Mouse (Mus musculus) neural tube, embryonic 13.5 days (tissue): Measurements from ENCODE around the gene Irf2bp2. TPM values are rescaled to one million over a fixed set of nuclear protein-coding genes. Genes with fewer than 3 reads are reported as not detected.
A peak's percentile ranks its signal among the peaks of the same experiment; 100 is the strongest.
"Not testable (repeated sequence)": the region's sequence is repeated elsewhere in the genome, so short reads cannot be mapped to it uniquely, and the experiment has no call there.

Experiments used
- ATAC-seq: fragments of 200-750 bp; cut with Nextera tagmentation; 2 replicates; pipeline ENCODE4 v1.8.0; 2017; ENCODE audit warnings: low read depth, mild to moderate bottlenecking, moderate TSS enrichment, moderate library complexity
- H3K27ac ChIP-seq: fragments of 300-500 bp; sonication (generic); replicated peaks from 2 replicates; pipeline ENCODE4 v1.5.1; 2015; ENCODE audit warnings: moderate library complexity, mild to moderate bottlenecking, inconsistent platforms
- H3K27me3 ChIP-seq: fragments of 300-500 bp; sonication (generic); 2 replicates; pipeline ENCODE4 v1.6.1; 2015; ENCODE audit warnings: mild to moderate bottlenecking, inconsistent platforms
- H3K36me3 ChIP-seq: fragments of 300-500 bp; sonication (generic); 2 replicates; pipeline ENCODE4 v1.6.1; 2015; ENCODE audit warnings: mild to moderate bottlenecking, inconsistent platforms
- H3K4me1 ChIP-seq: fragments of 300-500 bp; sonication (generic); replicated peaks from 2 replicates; pipeline ENCODE4 v1.6.1; 2015; ENCODE audit warnings: inconsistent platforms
- H3K4me2 ChIP-seq: fragments of 300-500 bp; sonication (generic); 2 replicates; pipeline ENCODE4 v1.6.1; 2015; ENCODE audit warnings: inconsistent platforms, mild to moderate bottlenecking, moderate library complexity
- H3K4me3 ChIP-seq: fragments of 300-500 bp; sonication (generic); 2 replicates; pipeline ENCODE4 v1.5.1; 2015; ENCODE audit warnings: mild to moderate bottlenecking, inconsistent platforms
- H3K9ac ChIP-seq: fragments of 300-500 bp; sonication (generic); 2 replicates; pipeline ENCODE4 v1.6.1; 2015; ENCODE audit warnings: moderate library complexity, mild to moderate bottlenecking, inconsistent platforms
- H3K9me3 ChIP-seq: fragments of 300-500 bp; sonication (generic); 2 replicates; pipeline ENCODE4 v1.6.1; 2016; ENCODE audit warnings: inconsistent platforms
- WGBS: fragments of 180-500 bp; shearing (Covaris S2); methylation state at CpG from one replicate; pipeline ENCODE4 v1.1.7; 2015; 5-methylcytosine and 5-hydroxymethylcytosine counted together
- polyA plus RNA-seq: library from polyadenylated mRNA; unstranded; fragments of >200 nt; fragmentation: Nextera tagmentation; extraction: Ambion mirVana; gene quantifications from 2 replicates; pipeline ENCODE4 v1.2.1, GENCODE M21; 2015

Irf2bp2 gene
- polyA plus RNA-seq, 1 experiment from 2014 or later, result 8.6 TPM

DNA sequence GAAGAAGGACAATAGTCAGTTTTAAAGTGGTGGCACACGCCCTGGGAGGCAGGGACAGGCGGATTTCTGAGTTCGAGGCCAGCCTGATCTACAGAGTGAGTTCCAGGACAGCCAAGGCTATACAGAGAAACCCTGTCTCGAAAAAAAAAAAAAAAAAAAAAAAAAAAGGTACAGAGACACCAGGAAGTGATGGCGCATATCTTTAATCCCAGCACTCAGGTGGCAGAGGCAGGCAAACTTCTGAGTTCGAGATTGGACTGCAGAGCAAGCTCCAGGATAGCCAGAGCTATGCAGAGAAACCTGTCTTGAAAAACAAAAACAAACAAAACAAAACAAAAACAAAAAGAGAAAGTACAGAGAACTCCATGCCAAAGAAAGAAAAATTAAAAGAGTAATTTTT lies 6.6 kb upstream of the Irf2bp2 start:
- not testable (repeated sequence) for H3K4me2 ChIP-seq, H3K9ac ChIP-seq, H3K36me3 ChIP-seq, ATAC-seq, H3K4me3 ChIP-seq, H3K27me3 ChIP-seq, H3K9me3 ChIP-seq
- WGBS, result 84% methylated on average over 6 of the region's 6 CpGs
- peaks cover 61% of the 10 kb centered on the region for H3K4me1 ChIP-seq
- H3K27ac ChIP-seq, result 0 out of 2 replicates have a peak overlapping the region, but pooled peaks have one; percentile 57

DNA sequence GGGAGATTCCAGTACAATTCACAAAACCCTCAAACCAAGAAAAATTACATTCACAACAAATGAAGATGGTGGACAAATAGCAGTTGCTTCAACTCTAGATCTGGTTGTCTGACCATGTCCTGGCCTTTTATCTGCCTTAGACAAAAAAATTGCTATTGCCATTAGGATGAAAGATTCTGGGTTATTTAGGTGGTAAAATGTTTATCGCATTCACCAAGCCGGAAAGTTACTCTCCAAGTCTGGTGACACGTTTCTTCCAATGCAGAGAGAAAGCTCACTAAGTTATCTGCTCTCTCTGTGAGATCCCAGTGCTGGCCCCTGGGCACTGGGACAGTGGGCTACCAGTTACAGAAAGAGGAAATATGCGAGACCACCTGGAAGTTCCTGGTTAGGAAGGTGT lies 5.5 kb upstream of the Irf2bp2 start:
- Histone ChIP-seq H3K27ac (no peak overlapping the region), H3K4me2 (no peak overlapping the region), H3K36me3 (no peaks in the 10 kb centered on the region), H3K9ac (no peak overlapping the region), H3K27me3 (no peaks in the 10 kb centered on the region), H3K4me1 (peaks cover 69% of the 10 kb centered on the region), H3K9me3 (no peaks in the 10 kb centered on the region), H3K4me3 (no peak overlapping the region)
- ATAC-seq, result no peak
- 87% methylated on average over 4 of the region's 4 CpGs for WGBS

DNA sequence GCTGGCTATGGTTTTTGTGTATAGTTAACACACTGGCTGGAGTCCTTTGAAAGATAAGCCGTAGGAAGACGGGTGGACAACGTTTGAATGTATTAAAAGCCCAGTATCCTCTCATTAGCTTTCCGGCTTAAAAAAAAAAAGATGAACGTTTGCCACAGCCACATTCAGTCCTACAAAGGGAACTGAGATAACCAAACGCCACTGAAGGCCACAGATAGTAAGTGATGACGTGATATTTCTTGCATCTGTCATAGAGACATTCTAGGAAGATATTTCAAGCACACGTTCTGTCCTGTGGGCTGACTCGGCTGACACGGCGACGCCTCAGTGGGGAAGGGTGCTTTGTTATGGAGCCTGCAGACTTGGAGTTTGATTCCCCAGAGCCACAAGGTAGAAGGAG lies 4.4 kb upstream of the Irf2bp2 start:
- no peak overlapping the region for H3K27ac ChIP-seq
- no peak overlapping the region for H3K4me3 ChIP-seq
- no peaks in the 10 kb centered on the region for H3K9me3 ChIP-seq
- H3K36me3 ChIP-seq, result no peaks in the 10 kb centered on the region
- WGBS, result 69% methylated on average over 12 of the region's 12 CpGs
- H3K4me1 ChIP-seq, result peaks cover 66% of the 10 kb centered on the region
- no peak overlapping the region for H3K4me2 ChIP-seq
- no peak overlapping the region for H3K9ac ChIP-seq
- H3K27me3 ChIP-seq, result no peaks in the 10 kb centered on the region
- no peak for ATAC-seq

DNA sequence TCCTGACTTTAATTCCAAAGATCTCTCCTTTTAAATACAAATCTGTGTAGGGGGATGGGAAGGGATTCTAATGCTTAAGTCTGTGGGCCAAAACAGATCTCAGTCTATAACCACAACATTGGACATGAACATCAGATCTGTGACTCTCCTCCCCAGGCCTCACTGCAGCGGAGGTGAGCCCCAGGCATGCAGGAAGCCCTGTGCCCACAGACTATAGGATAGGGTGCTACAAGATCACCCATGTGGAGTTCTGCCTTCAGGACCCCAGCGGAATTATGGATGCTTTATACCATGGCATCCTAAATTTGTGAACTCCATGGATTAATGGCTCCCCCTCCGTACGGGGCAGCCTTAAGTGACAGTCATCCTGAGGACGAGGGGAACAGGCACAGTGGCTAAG lies 2.9 kb upstream of the Irf2bp2 start:
- no peaks in the 10 kb centered on the region for H3K27me3 ChIP-seq
- H3K9ac ChIP-seq, result peak overlapping the region; percentile 100
- H3K4me1 ChIP-seq, result peaks cover 53% of the 10 kb centered on the region
- H3K36me3 ChIP-seq, result no peaks in the 10 kb centered on the region
- ATAC-seq, result no peak
- peak overlapping the region; percentile 85; the same call in 1 of the 2 replicates for H3K4me2 ChIP-seq
- 79% methylated on average over 5 of the region's 5 CpGs for WGBS
- peak overlapping the region; percentile 100 for H3K27ac ChIP-seq
- H3K9me3 ChIP-seq, result no peaks in the 10 kb centered on the region
- no peak overlapping the region for H3K4me3 ChIP-seq

DNA sequence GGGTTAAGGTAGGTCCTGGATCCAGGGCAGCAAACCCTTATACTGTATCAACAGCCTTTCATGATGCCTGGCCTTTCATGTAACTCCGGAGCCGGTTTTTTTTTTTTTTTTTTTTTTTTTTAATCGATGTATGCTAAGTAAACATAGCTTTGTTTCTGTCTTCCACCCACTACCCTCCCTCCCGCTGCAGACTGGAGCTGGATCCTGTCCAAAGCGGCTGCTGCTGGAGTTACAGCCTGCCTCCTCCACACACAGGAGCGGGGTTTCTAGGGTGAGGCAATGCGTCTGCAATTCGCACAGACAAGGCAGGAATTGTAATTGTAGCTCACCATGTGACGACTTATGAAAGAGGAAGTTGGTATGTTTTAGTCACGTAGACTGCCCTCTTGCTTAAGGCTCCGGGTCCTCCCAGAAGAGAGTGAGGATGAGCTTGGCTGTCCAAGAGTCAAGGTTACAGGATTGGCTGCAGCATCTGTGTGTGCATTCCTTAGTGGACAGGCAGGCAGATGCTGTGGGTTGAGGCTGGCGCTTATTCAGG lies 2.4 kb upstream of the Irf2bp2 start:
- Histone ChIP-seq H3K36me3 (peaks cover 4% of the 10 kb centered on the region), H3K27me3 (no peaks in the 10 kb centered on the region), H3K4me1 (peaks cover 53% of the 10 kb centered on the region), H3K4me3 (peak overlapping the region; percentile 100; the same call in 1 of the 2 replicates), H3K9ac (peak overlapping the region; percentile 100), H3K9me3 (no peaks in the 10 kb centered on the region), H3K27ac (peak overlapping the region; percentile 100), H3K4me2 (peak overlapping the region; percentile 85)
- peak; percentile 29; the same call in 1 of the 2 replicates for ATAC-seq
- WGBS, result 14% methylated on average over 12 of the region's 12 CpGs

DNA sequence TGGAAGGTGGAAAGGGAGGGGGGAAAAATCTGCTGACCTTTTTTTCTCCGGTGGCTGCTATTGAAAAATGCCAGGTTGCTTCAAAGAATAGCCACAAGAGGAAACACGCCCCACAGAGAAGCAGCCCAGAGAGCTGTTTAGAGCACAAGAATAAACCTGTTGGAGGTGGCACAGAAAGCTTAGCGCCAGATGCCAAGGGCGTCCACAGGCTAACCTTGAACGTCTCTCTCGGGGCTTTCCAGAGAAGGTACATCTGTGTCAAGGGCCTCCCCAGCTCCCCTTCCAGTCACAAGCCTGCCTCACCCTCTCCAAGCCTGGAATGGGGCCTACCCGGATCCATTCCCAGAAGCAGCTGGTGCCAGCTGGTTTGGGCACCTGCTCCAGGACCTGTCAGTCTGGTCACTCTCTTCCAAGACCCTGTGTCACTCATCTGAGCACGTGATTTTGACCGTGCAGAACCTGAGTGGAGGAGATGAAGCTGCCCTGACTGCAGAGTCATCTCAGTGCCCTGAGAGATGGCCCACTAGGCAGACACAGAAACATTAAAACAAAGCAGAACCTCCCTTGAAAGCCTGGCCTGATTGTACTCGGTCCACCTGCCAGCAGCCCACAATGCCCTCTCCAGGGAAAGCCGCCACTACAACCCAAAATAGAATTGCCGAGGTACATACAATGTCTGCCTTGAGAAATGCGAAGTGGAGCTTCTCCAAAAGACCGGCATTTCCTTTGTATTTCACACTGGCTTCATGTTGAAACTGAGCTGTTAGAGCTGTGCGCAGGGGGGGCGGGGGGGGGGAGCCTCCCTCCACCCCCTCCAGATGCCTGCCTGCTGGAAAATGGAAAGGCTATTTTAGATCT lies 1.6 kb upstream of the Irf2bp2 start:
- H3K27me3 ChIP-seq, result no peaks in the 10 kb centered on the region
- H3K27ac ChIP-seq, result peak overlapping the region; percentile 100
- peaks cover 8% of the 10 kb centered on the region for H3K36me3 ChIP-seq
- no peak for ATAC-seq
- peak overlapping the region; percentile 100 for H3K9ac ChIP-seq
- no peaks in the 10 kb centered on the region for H3K9me3 ChIP-seq
- H3K4me1 ChIP-seq, result peaks cover 53% of the 10 kb centered on the region
- peak overlapping the region; percentile 100 for H3K4me3 ChIP-seq
- WGBS, result 14% methylated on average over 16 of the region's 16 CpGs
- peak overlapping the region; percentile 85 for H3K4me2 ChIP-seq

GRCm38 (mm10) chr8:126594481-126595000 lies 755 bp upstream of the Irf2bp2 start:
- no peaks in the 10 kb centered on the region for H3K27me3 ChIP-seq
- peak overlapping the region; percentile 100 for H3K27ac ChIP-seq
- H3K36me3 ChIP-seq, result peaks cover 13% of the 10 kb centered on the region
- no peaks in the 10 kb centered on the region for H3K9me3 ChIP-seq
- H3K4me2 ChIP-seq, result peak overlapping the region; percentile 85
- WGBS, result under 1% methylated on average over 48 of the region's 48 CpGs
- peaks cover 62% of the 10 kb centered on the region for H3K4me1 ChIP-seq
- H3K4me3 ChIP-seq, result peak overlapping the region; percentile 100
- ATAC-seq, result peak; percentile 94
- H3K9ac ChIP-seq, result peak overlapping the region; percentile 100

DNA sequence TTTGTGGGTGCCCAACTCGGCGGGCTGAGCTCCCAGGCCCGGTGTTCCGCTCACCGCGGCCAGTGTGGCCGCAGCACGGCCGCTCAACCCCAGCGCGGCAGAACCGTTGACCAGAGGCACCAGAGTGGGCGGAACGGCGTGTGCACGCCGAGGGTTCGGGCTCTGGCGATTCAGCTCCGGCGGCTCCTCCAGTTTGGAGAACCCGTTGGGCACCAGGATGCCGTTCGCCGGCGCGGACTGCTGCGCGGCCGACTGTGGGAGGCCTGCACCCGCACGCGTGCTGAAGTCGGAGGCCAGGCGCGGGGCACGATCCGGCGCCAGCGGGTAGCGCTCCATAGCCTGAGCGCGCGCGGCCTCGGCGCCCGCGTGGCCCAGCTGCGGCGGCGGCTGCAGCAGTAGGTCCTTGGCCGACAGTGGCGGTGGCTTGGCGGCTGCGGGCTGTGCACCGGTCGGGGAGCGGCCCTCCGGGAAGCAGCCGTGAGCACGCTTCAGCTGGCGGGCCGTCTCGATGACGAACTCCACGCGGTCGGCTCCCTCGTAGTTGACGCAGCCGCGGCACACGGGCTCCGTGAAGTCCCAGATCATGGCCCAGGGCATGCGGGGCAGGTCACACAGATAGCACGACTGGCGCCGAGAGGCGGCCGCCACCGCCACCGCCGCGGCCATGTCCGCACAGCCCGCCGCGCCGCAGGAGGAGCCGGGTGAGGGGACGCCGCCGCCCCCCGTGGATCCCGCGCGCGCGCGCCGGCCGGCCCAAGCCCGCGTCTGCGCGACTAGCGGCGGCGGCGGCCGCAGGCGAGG lies 815 bp downstream of the Irf2bp2 start:
- peak overlapping the region; percentile 100 for H3K4me3 ChIP-seq
- no peak for ATAC-seq
- no peaks in the 10 kb centered on the region for H3K27me3 ChIP-seq
- peaks cover 20% of the 10 kb centered on the region for H3K36me3 ChIP-seq
- WGBS, result under 1% methylated on average over 78 of the region's 113 CpGs
- peaks cover 72% of the 10 kb centered on the region for H3K4me1 ChIP-seq
- no peaks in the 10 kb centered on the region for H3K9me3 ChIP-seq
- H3K27ac ChIP-seq, result peak overlapping the region; percentile 100
- H3K4me2 ChIP-seq, result peak overlapping the region; percentile 91
- peak overlapping the region; percentile 100 for H3K9ac ChIP-seq

- H3K9me3 ChIP-seq, result no peaks in the 10 kb centered on the region
- peaks cover 73% of the 10 kb centered on the region for H3K4me1 ChIP-seq
- under 1% methylated on average over 43 of the region's 45 CpGs for WGBS
- H3K9ac ChIP-seq, result peak overlapping the region; percentile 100
- H3K4me2 ChIP-seq, result peak overlapping the region; percentile 91
- H3K36me3 ChIP-seq, result peaks cover 25% of the 10 kb centered on the region
- peak overlapping the region; percentile 100 for H3K27ac ChIP-seq
- H3K27me3 ChIP-seq, result no peaks in the 10 kb centered on the region
- ATAC-seq, result no peak
- H3K4me3 ChIP-seq, result peak overlapping the region; percentile 100
Measured at GRCm38 (mm10) chr8:126592381-126592770, 1.4 kb downstream of the Irf2bp2 start.

DNA sequence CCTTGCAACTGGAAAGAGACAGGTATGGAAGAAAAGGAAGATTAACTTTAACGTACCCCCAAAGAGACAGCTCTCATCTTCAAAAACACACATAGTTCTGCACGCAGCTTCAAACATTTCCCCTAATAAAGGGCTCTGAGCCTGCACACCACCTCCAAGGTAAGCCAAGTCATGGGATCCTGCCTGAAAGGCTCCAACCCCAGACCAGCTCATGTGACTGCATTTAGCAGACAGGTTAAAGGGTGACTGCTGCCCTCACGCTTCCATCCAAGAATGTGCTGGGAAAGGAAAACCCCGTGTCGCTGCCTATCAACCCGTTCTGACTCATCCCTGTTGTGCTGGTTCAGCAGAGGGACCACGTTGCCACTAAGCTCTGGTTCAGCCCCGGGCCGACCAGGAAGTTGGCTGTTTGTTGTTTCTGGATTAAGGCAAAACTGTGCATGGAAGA lies 1.9 kb downstream of the Irf2bp2 start:
- peak overlapping the region; percentile 100 for H3K9ac ChIP-seq
- peak overlapping the region; percentile 91 for H3K4me2 ChIP-seq
- peaks cover 29% of the 10 kb centered on the region for H3K36me3 ChIP-seq
- peaks cover 72% of the 10 kb centered on the region for H3K4me1 ChIP-seq
- no peak for ATAC-seq
- no peaks in the 10 kb centered on the region for H3K9me3 ChIP-seq
- H3K27me3 ChIP-seq, result no peaks in the 10 kb centered on the region
- H3K4me3 ChIP-seq, result peak overlapping the region; percentile 100
- 2% methylated on average over 9 of the region's 9 CpGs for WGBS
- peak overlapping the region; percentile 100 for H3K27ac ChIP-seq

DNA sequence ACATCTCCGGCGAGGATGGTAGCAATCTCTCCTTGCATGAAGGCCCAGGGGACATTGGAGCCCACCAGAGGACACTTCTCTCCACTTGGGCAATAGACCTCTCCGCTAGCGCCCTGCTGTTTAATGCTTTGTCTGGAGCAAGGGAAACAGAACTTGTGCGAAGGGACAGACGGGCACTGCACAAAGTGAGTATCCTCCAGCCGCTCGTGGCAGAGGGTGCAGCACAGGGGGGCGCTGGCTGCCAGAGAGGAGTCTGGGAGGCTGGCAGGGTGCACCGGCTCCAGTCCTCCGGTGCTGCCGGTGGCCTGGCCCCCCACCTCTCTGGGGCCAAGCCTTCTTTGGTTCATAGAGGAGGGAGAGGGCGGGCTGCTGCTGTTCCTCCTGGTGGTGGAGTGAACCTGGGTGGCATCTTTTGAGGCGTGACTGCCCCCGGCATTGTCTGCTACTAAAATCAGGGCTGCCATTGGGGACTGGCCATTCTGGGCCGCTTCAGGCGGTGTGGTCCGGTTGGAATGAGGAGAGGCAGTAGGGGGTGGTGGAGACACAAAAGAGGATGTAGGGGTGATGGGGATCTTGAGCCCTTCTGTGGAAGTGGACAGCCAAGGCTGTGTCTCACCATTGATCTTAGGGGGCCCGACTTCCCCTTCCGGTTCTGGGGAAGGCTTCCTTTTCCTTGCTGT lies 2.5 kb downstream of the Irf2bp2 start:
- Histone ChIP-seq H3K27ac (peak overlapping the region; percentile 100), H3K9ac (peak overlapping the region; percentile 100), H3K27me3 (no peaks in the 10 kb centered on the region), H3K4me2 (peak overlapping the region; percentile 91), H3K4me3 (peak overlapping the region; percentile 100), H3K36me3 (peaks cover 34% of the 10 kb centered on the region), H3K4me1 (peaks cover 72% of the 10 kb centered on the region), H3K9me3 (no peaks in the 10 kb centered on the region)
- ATAC-seq, result no peak
- WGBS, result 2% methylated on average over 20 of the region's 20 CpGs
